Mouse (Mus musculus) brain, embryonic 14.5 days (tissue): ENCODE measurements around the gene Trim17.

Experiments
- CTCF ChIP-seq: fragments of 200-500 bp; IDR thresholded peaks from 2 replicates; pipeline ENCODE4 v1.5.1; 2012; ENCODE audit warnings: inconsistent platforms, mild to moderate bottlenecking, moderate library complexity, borderline replicate concordance; ENCODE audit not compliant: insufficient read depth, insufficient read length; ENCODE audit errors: extremely low read depth
- POLR2A ChIP-seq: fragments of 200-500 bp; IDR thresholded peaks from 2 replicates; pipeline ENCODE4 v1.6.1; 2012; ENCODE audit warnings: mild to moderate bottlenecking, inconsistent platforms, borderline replicate concordance; ENCODE audit not compliant: poor library complexity, insufficient read depth, insufficient read length, severe bottlenecking; ENCODE audit errors: extremely low read depth

DNA sequence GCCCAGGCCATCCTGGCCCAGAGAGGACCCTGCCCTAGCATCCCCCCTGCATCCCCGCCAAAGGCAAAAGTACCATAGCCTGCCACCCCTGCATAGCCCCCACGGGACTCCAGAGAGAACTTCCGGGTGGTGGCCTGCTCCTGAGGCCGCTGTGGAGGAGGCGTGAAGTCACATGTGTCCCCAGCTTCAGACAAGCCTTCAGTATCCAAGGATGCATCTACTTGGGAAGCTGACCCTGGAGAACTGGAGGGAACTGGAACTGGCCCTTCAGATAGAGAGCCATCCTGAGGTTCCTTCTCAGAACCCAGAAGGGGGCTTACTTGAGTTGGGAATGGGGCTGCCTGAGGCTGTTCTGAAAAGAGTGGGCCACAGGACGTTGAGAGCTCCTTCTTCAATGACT, 45.3 kb downstream of the Trim17 start:
- TF ChIP-seq CTCF: no peak
- TF ChIP-seq POLR2A: no peak
